Mouse (Mus musculus) cerebellum, adult 2 months (tissue): Measurements from ENCODE around the gene 4930564D02Rik.

Source experiments
- CTCF ChIP-seq: fragments of 200-500 bp; IDR thresholded peaks from 2 replicates; pipeline ENCODE4 v1.5.1; 2011; ENCODE audit warnings: low read depth, mild to moderate bottlenecking, control low read depth, low read length, moderate library complexity, borderline replicate concordance; ENCODE audit not compliant: insufficient read depth
- POLR2A ChIP-seq: fragments of 200-500 bp; IDR thresholded peaks from 2 replicates; pipeline ENCODE4 v1.6.1; 2011; ENCODE audit warnings: low read length, control low read depth, borderline replicate concordance; ENCODE audit not compliant: insufficient read depth

GRCm38 (mm10) chr3:105019826-105020692, 46.6 kb upstream of the 4930564D02Rik start:
- TF ChIP-seq POLR2A (no peak), CTCF (no peak)
